Mouse (Mus musculus): ENCODE data around the gene Mtus2.

GRCm38 (mm10) chr5:148245386-148245785 is 288.3 kb downstream of the Mtus2 start:
- TF ChIP-seq CTCF (IDR thresholded peaks at IDR 0.05; ENCODE audit: control insufficient read depth, insufficient read depth, insufficient read length) (no peak), MYOD1 (IDR thresholded peaks at IDR 0.05; ENCODE audit: control insufficient read depth, insufficient read length, low read depth) (no peak), USF1 (IDR thresholded peaks at IDR 0.05; ENCODE audit: low read depth) (no peak), MYOG (IDR thresholded peaks at IDR 0.05; ENCODE audit: control insufficient read depth, extremely low read depth, insufficient read length) (no peak)

Data from C2C12 (cell line).